Mouse (Mus musculus) heart, embryonic 16.5 days (tissue): ENCODE data around the gene Ugt1a8. TPM values are rescaled to one million over a fixed set of nuclear protein-coding genes. Genes with fewer than 3 reads are reported as not detected.

Experiments
- ATAC-seq: fragments of 200-750 bp; cut with Nextera tagmentation; replicated peaks from 2 replicates; pipeline ENCODE4 v1.8.0; 2017; ENCODE audit warnings: moderate number of reproducible peaks; ENCODE audit not compliant: insufficient read depth, low FRiP score; ENCODE audit errors: extremely low read depth
- H3K27ac ChIP-seq: fragments of 300-500 bp; sonication (generic); 2 replicates; pipeline ENCODE4 v1.5.1; 2014; ENCODE audit warnings: mild to moderate bottlenecking, low read length, control low read depth, moderate library complexity
- H3K27me3 ChIP-seq: fragments of 300-500 bp; sonication (generic); 2 replicates; pipeline ENCODE4 v1.6.1; 2014; ENCODE audit warnings: low read length, mixed read lengths; ENCODE audit not compliant: control insufficient read depth, insufficient read depth
- H3K36me3 ChIP-seq: fragments of 300-500 bp; sonication (generic); 2 replicates; pipeline ENCODE4 v1.6.1; 2014; ENCODE audit not compliant: control insufficient read depth, insufficient read depth
- H3K4me1 ChIP-seq: fragments of 300-500 bp; sonication (generic); 2 replicates; pipeline ENCODE4 v1.6.1; 2014; ENCODE audit warnings: low read length, mixed read lengths; ENCODE audit not compliant: control insufficient read depth, insufficient read depth
- H3K4me2 ChIP-seq: fragments of 300-500 bp; sonication (generic); 2 replicates; pipeline ENCODE4 v1.6.1; 2014; ENCODE audit warnings: low read depth, mild to moderate bottlenecking, control low read depth, low read length
- H3K4me3 ChIP-seq: fragments of 300-500 bp; sonication (generic); 2 replicates; pipeline ENCODE4 v1.5.1; 2014; ENCODE audit warnings: mild to moderate bottlenecking, control low read depth, low read length
- H3K9ac ChIP-seq: fragments of 300-500 bp; sonication (generic); 2 replicates; pipeline ENCODE4 v1.6.1; 2014; ENCODE audit warnings: low read length, control low read depth
- H3K9me3 ChIP-seq: fragments of 300-500 bp; sonication (generic); replicated peaks from 2 replicates; pipeline ENCODE4 v1.6.1; 2016; ENCODE audit warnings: low read length; ENCODE audit not compliant: control insufficient read depth
- WGBS: fragments of 180-500 bp; shearing (Covaris S2); extraction: QIAGEN DNeasy Blood & Tissue Kit; methylation state at CpG from one replicate; pipeline ENCODE4 v1.1.7; 2014; 5-methylcytosine and 5-hydroxymethylcytosine counted together
- polyA plus RNA-seq: library from polyadenylated mRNA; unstranded; fragments of >200 nt; fragmentation: Nextera tagmentation; extraction: Ambion mirVana; gene quantifications from 2 replicates; pipeline ENCODE4 v1.2.1, GENCODE M21; 2015

Gene Ugt1a8
- polyA plus RNA-seq, 1 experiment from 2014 or later = not detected

- Histone ChIP-seq H3K36me3 (no peaks in the 10 kb centered on the region), H3K4me2 (no peak overlapping the region), H3K9me3 (peaks cover 90% of the 10 kb centered on the region), H3K27me3 (no peaks in the 10 kb centered on the region), H3K4me1 (no peaks in the 10 kb centered on the region), H3K4me3 (no peak overlapping the region), H3K9ac (no peak overlapping the region), H3K27ac (no peak overlapping the region)
- no peak for ATAC-seq
- WGBS = 50% methylated on average over 4 of the region's 4 CpGs
Measured at GRCm38 (mm10) chr1:88234248-88234610, 146.6 kb downstream of the Ugt1a8 start.

GRCm38 (mm10) chr1:88234646-88235045 lies 147.0 kb downstream of the Ugt1a8 start:
- H3K9ac ChIP-seq = no peak overlapping the region
- H3K9me3 ChIP-seq = peaks cover 90% of the 10 kb centered on the region
- no peak for ATAC-seq
- H3K4me3 ChIP-seq = no peak overlapping the region
- H3K4me1 ChIP-seq = no peaks in the 10 kb centered on the region
- H3K4me2 ChIP-seq = no peak overlapping the region
- no peaks in the 10 kb centered on the region for H3K36me3 ChIP-seq
- no peak overlapping the region for H3K27ac ChIP-seq
- H3K27me3 ChIP-seq = no peaks in the 10 kb centered on the region
- 38% methylated on average over 5 of the region's 5 CpGs for whole genome bisulfite sequencing

DNA sequence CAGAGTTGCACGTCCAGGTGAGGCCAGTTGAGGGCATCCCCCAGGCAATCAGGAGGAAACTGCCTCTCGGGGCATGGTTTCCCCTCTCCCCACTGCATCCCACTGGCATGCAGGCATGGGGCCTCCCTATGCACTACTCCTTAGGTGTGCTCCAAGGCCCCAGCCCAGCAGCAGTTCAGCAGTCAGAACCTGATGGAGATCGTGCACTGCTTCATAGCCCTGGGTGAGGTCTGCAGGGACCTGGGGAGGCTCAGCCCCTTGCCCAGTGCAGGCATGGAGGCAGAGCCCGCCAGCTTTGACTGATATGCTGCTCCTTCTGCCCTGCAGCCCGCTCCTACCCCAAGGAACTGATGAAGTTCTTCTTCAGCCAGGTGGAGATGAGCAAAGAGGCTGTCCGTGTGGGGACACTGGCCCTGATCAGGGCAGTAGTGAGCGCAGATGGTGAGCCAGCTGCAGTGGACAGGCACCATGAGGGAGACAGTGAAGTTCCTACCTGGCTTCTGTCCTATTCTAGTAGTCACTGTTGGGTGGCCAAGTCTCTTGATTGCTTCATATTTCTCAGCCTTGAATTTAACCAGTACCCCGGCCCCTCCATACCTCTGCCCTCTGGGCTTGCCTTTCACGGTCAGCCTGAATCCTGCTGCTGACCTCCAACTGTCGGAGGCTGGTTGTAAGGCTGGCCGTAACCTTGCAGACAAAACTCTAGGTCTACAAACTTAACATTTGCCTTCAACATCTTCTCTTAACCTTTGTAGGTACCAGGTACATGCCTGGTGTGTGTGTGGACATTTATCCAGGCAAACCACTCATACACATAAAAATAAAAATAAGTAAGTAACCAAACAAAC lies 147.7 kb downstream of the Ugt1a8 start:
- H3K9me3 ChIP-seq = peaks cover 90% of the 10 kb centered on the region
- H3K9ac ChIP-seq = no peak overlapping the region
- H3K4me3 ChIP-seq = no peak overlapping the region
- ATAC-seq = no peak
- no peaks in the 10 kb centered on the region for H3K27me3 ChIP-seq
- no peak overlapping the region for H3K4me2 ChIP-seq
- 54% methylated on average over 11 of the region's 11 CpGs for WGBS
- H3K36me3 ChIP-seq = no peaks in the 10 kb centered on the region
- no peak overlapping the region for H3K27ac ChIP-seq
- no peaks in the 10 kb centered on the region for H3K4me1 ChIP-seq

- H3K9ac ChIP-seq = no peak overlapping the region
- H3K9me3 ChIP-seq = peaks cover 90% of the 10 kb centered on the region
- H3K4me1 ChIP-seq = no peaks in the 10 kb centered on the region
- no peak for ATAC-seq
- H3K27ac ChIP-seq = no peak overlapping the region
- 55% methylated on average over 4 of the region's 4 CpGs for WGBS
- H3K27me3 ChIP-seq = no peaks in the 10 kb centered on the region
- no peak overlapping the region for H3K4me3 ChIP-seq
- no peak overlapping the region for H3K4me2 ChIP-seq
- no peaks in the 10 kb centered on the region for H3K36me3 ChIP-seq
Measured at GRCm38 (mm10) chr1:88235894-88236415, 148.3 kb downstream of the Ugt1a8 start.

- Histone ChIP-seq H3K4me1 (no peaks in the 10 kb centered on the region), H3K9ac (no peak overlapping the region), H3K27me3 (no peaks in the 10 kb centered on the region), H3K4me2 (no peak overlapping the region), H3K36me3 (no peaks in the 10 kb centered on the region), H3K4me3 (no peak overlapping the region), H3K9me3 (peaks cover 85% of the 10 kb centered on the region), H3K27ac (no peak overlapping the region)
- 65% methylated on average over 5 of the region's 5 CpGs for WGBS
- no peak for ATAC-seq
Measured at GRCm38 (mm10) chr1:88237311-88237710, 149.7 kb downstream of the Ugt1a8 start.

DNA sequence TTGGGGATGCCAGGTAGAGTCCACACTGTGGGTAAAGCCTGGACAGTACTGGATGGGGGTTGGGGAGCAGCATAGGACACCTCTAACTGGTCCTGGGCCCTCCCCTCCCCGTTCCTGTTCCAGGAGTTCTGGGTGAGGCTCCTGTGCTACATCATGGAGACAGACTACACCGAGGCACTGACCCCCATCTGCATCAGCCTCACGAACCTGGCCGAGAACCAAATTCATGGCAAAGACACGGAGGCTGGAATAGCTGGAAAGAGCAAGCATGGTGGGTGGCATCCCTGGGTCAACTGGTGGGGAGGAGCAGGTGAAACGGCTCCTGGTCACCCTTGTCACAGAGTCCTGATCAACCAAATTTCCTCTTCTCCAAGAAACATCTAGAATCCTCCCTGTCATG lies 151.2 kb downstream of the Ugt1a8 start:
- Histone ChIP-seq H3K9me3 (peaks cover 80% of the 10 kb centered on the region), H3K27me3 (no peaks in the 10 kb centered on the region), H3K4me3 (no peak overlapping the region), H3K4me2 (no peak overlapping the region), H3K36me3 (no peaks in the 10 kb centered on the region), H3K4me1 (no peaks in the 10 kb centered on the region), H3K9ac (no peak overlapping the region), H3K27ac (no peak overlapping the region)
- no peak for ATAC-seq
- WGBS = 71% methylated on average over 6 of the region's 6 CpGs

GRCm38 (mm10) chr1:88240072-88240471 lies 152.5 kb downstream of the Ugt1a8 start:
- WGBS = 60% methylated on average over 5 of the region's 5 CpGs
- Histone ChIP-seq H3K4me1 (no peaks in the 10 kb centered on the region), H3K36me3 (no peaks in the 10 kb centered on the region), H3K27ac (no peak overlapping the region), H3K4me3 (no peak overlapping the region), H3K27me3 (no peaks in the 10 kb centered on the region), H3K9me3 (peaks cover 75% of the 10 kb centered on the region), H3K9ac (no peak overlapping the region), H3K4me2 (no peak overlapping the region)
- no peak for ATAC-seq

- H3K9me3 ChIP-seq = peaks cover 75% of the 10 kb centered on the region
- ATAC-seq = no peak
- H3K9ac ChIP-seq = no peak overlapping the region
- H3K4me3 ChIP-seq = no peak overlapping the region
- WGBS = 61% methylated on average over 4 of the region's 4 CpGs
- no peaks in the 10 kb centered on the region for H3K27me3 ChIP-seq
- H3K27ac ChIP-seq = no peak overlapping the region
- H3K4me1 ChIP-seq = no peaks in the 10 kb centered on the region
- no peak overlapping the region for H3K4me2 ChIP-seq
- no peaks in the 10 kb centered on the region for H3K36me3 ChIP-seq
Measured at GRCm38 (mm10) chr1:88240579-88240978, 153.0 kb downstream of the Ugt1a8 start.

DNA sequence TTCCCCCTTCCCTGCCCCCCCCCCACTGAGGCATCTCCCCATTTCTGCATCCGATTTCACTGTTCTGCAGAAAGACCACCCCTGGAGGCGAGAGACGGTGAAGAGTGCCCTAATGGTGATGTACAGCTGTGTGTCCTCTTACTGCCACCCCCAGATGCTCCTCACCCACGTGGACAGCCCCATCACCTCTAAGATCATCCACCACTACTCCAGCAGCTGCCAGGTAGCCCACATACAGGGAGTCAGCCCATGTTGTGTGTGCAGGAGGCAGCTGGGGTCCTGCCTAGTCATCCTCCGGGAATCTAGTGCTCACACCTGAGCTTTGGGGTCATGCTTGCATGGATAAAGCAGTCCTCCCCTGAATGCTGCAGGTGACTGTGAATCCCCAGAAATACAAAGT lies 156.2 kb downstream of the Ugt1a8 start:
- 57% methylated on average over 5 of the region's 5 CpGs for WGBS
- no peaks in the 10 kb centered on the region for H3K27me3 ChIP-seq
- H3K9ac ChIP-seq = no peak overlapping the region
- H3K9me3 ChIP-seq = peaks cover 75% of the 10 kb centered on the region
- no peak overlapping the region for H3K4me3 ChIP-seq
- H3K4me2 ChIP-seq = no peak overlapping the region
- no peak overlapping the region for H3K27ac ChIP-seq
- H3K4me1 ChIP-seq = no peaks in the 10 kb centered on the region
- ATAC-seq = no peak
- H3K36me3 ChIP-seq = no peaks in the 10 kb centered on the region
